Mouse (Mus musculus) intestine, postnatal 0 days (tissue): ENCODE data around the gene Fam227a. TPM values are rescaled to one million over a fixed set of nuclear protein-coding genes. Genes with fewer than 3 reads are reported as not detected.
A peak's percentile ranks its signal among the peaks of the same experiment; 100 is the strongest.

Experiments used
- ATAC-seq: fragments of 200-750 bp; cut with Nextera tagmentation; 2 replicates; pipeline ENCODE4 v1.8.0; 2017; ENCODE audit warnings: mild to moderate bottlenecking, moderate TSS enrichment, moderate library complexity
- H3K27ac ChIP-seq: fragments of 300-500 bp; sonication (generic); 2 replicates; pipeline ENCODE4 v1.5.1; 2014; ENCODE audit warnings: mild to moderate bottlenecking, low read depth, low read length, moderate library complexity
- H3K27me3 ChIP-seq: fragments of 300-500 bp; sonication (generic); replicated peaks from 2 replicates; pipeline ENCODE4 v1.6.1; 2014; ENCODE audit warnings: low read length, mixed read lengths; ENCODE audit not compliant: control insufficient read depth, insufficient read depth
- H3K36me3 ChIP-seq: fragments of 300-500 bp; sonication (generic); 2 replicates; pipeline ENCODE4 v1.6.1; 2014; ENCODE audit warnings: mild to moderate bottlenecking, moderate library complexity; ENCODE audit not compliant: control insufficient read depth, insufficient read depth
- H3K4me1 ChIP-seq: fragments of 300-500 bp; sonication (generic); replicated peaks from 2 replicates; pipeline ENCODE4 v1.6.1; 2014; ENCODE audit warnings: antibody characterized with exemption, low read length, mixed read lengths; ENCODE audit not compliant: control insufficient read depth, insufficient read depth
- H3K4me2 ChIP-seq: fragments of 300-500 bp; sonication (generic); replicated peaks from 2 replicates; pipeline ENCODE4 v1.6.1; 2014; ENCODE audit warnings: low read depth, mild to moderate bottlenecking, moderate library complexity
- H3K4me3 ChIP-seq: fragments of 300-500 bp; sonication (generic); 2 replicates; pipeline ENCODE4 v1.5.1; 2014; ENCODE audit warnings: low read depth, low read length
- H3K9ac ChIP-seq: fragments of 300-500 bp; sonication (generic); 2 replicates; pipeline ENCODE4 v1.6.1; 2014; ENCODE audit warnings: mild to moderate bottlenecking, low read depth, low read length
- H3K9me3 ChIP-seq: fragments of 300-500 bp; sonication (generic); 2 replicates; pipeline ENCODE4 v1.6.1; 2016; ENCODE audit warnings: mixed run types; ENCODE audit not compliant: control insufficient read depth
- CTCF ChIP-seq: sonication (generic); IDR thresholded peaks from 2 replicates; pipeline ENCODE4 v1.5.1; 2016; ENCODE audit warnings: low read depth, mild to moderate bottlenecking, control low read depth, antibody characterized with exemption, moderate library complexity
- WGBS: fragments of 180-500 bp; shearing (Covaris S2); extraction: QIAGEN DNeasy Blood & Tissue Kit; methylation state at CpG from one replicate; pipeline ENCODE4 v1.1.7; 2014; 5-methylcytosine and 5-hydroxymethylcytosine counted together
- polyA plus RNA-seq: library from polyadenylated mRNA; unstranded; fragments of >200 nt; fragmentation: Nextera tagmentation; extraction: Ambion mirVana; gene quantifications from 2 replicates; pipeline ENCODE4 v1.2.1, GENCODE M21; 2015

Fam227a gene
- polyA plus RNA-seq, 1 experiment from 2014 or later: 0.27 TPM

- Histone ChIP-seq H3K27ac (no peak overlapping the region), H3K4me2 (no peak overlapping the region), H3K27me3 (no peaks in the 10 kb centered on the region), H3K4me3 (no peak overlapping the region), H3K9me3 (no peaks in the 10 kb centered on the region), H3K36me3 (no peaks in the 10 kb centered on the region), H3K4me1 (no peaks in the 10 kb centered on the region), H3K9ac (no peak overlapping the region)
- no peak for ATAC-seq
- 84% methylated on average over 5 of the region's 5 CpGs for WGBS
- TF ChIP-seq CTCF: peak; percentile 21; the same call in 1 of the 2 replicates
These were observed 42.0 kb downstream of the Fam227a start for GRCm38 (mm10) chr15:79616729-79617128.

GRCm38 (mm10) chr15:79615501-79615900 is 43.3 kb downstream of the Fam227a start:
- Histone ChIP-seq H3K4me1 (no peaks in the 10 kb centered on the region), H3K27me3 (no peaks in the 10 kb centered on the region)
- WGBS: 81% methylated on average over 7 of the region's 7 CpGs

GRCm38 (mm10) chr15:79609226-79609625 is 49.5 kb downstream of the Fam227a start:
- no peaks in the 10 kb centered on the region; the same call in 1 of the 2 replicates for H3K27me3 ChIP-seq
- H3K36me3 ChIP-seq: no peaks in the 10 kb centered on the region
- H3K4me3 ChIP-seq: no peak overlapping the region
- no peak for TF ChIP-seq CTCF
- 92% methylated on average over 2 of the region's 2 CpGs for WGBS
- no peak overlapping the region for H3K27ac ChIP-seq
- H3K4me2 ChIP-seq: no peak overlapping the region
- no peak for ATAC-seq
- H3K9ac ChIP-seq: no peak overlapping the region
- no peaks in the 10 kb centered on the region for H3K4me1 ChIP-seq
- no peaks in the 10 kb centered on the region for H3K9me3 ChIP-seq

More at GRCm38 (mm10) chr15:79615501-79615900, 43.3 kb downstream of the Fam227a start:
- H3K4me3 ChIP-seq: no peak overlapping the region
- no peak overlapping the region for H3K9ac ChIP-seq
- H3K27ac ChIP-seq: no peak overlapping the region
- TF ChIP-seq CTCF: no peak
- ATAC-seq: no peak
- H3K9me3 ChIP-seq: no peaks in the 10 kb centered on the region
- no peaks in the 10 kb centered on the region for H3K36me3 ChIP-seq
- H3K4me2 ChIP-seq: no peak overlapping the region

GRCm38 (mm10) chr15:79608214-79608613 is 50.5 kb downstream of the Fam227a start:
- TF ChIP-seq CTCF: no peak
- WGBS: 76% methylated on average over 7 of the region's 7 CpGs
- Histone ChIP-seq H3K9ac (no peak overlapping the region), H3K4me1 (no peaks in the 10 kb centered on the region), H3K4me3 (no peak overlapping the region), H3K27me3 (no peaks in the 10 kb centered on the region; the same call in 1 of the 2 replicates), H3K4me2 (no peak overlapping the region), H3K36me3 (no peaks in the 10 kb centered on the region), H3K27ac (no peak overlapping the region), H3K9me3 (no peaks in the 10 kb centered on the region)
- no peak for ATAC-seq

GRCm38 (mm10) chr15:79607757-79608156 is 51.0 kb downstream of the Fam227a start:
- H3K4me3 ChIP-seq: no peak overlapping the region
- no peaks in the 10 kb centered on the region; the same call in 1 of the 2 replicates for H3K27me3 ChIP-seq
- ATAC-seq: no peak
- no peaks in the 10 kb centered on the region for H3K36me3 ChIP-seq
- H3K9ac ChIP-seq: no peak overlapping the region
- no peak overlapping the region for H3K4me2 ChIP-seq
- no peaks in the 10 kb centered on the region for H3K4me1 ChIP-seq
- peak; percentile 65 for TF ChIP-seq CTCF
- WGBS: 56% methylated on average over 2 of the region's 2 CpGs
- H3K27ac ChIP-seq: no peak overlapping the region
- H3K9me3 ChIP-seq: no peaks in the 10 kb centered on the region

- no peaks in the 10 kb centered on the region for H3K4me1 ChIP-seq
- H3K9me3 ChIP-seq: no peaks in the 10 kb centered on the region
- H3K4me2 ChIP-seq: no peak overlapping the region
- H3K36me3 ChIP-seq: no peaks in the 10 kb centered on the region
- H3K9ac ChIP-seq: no peak overlapping the region
- TF ChIP-seq CTCF: no peak
- WGBS: 85% methylated on average over 12 of the region's 12 CpGs
- H3K27ac ChIP-seq: no peak overlapping the region
- no peak for ATAC-seq
- H3K4me3 ChIP-seq: no peak overlapping the region
- no peaks in the 10 kb centered on the region; the same call in 1 of the 2 replicates for H3K27me3 ChIP-seq
These were observed 52.6 kb downstream of the Fam227a start for GRCm38 (mm10) chr15:79606161-79606560.
